Mouse (Mus musculus) midbrain, embryonic 13.5 days (tissue): Measurements from ENCODE around the gene Gm21783. TPM values are rescaled to one million over a fixed set of nuclear protein-coding genes. Genes with fewer than 3 reads are reported as not detected.
"Not testable (repeated sequence)": the region's sequence is repeated elsewhere in the genome, so short reads cannot be mapped to it uniquely, and the experiment has no call there.

ENCODE experiments used
- ATAC-seq: fragments of 200-750 bp; cut with Nextera tagmentation; 2 replicates; pipeline ENCODE4 v1.8.0; 2017; ENCODE audit warnings: mild to moderate bottlenecking, moderate TSS enrichment, moderate library complexity
- H3K27ac ChIP-seq: fragments of 300-500 bp; sonication (generic); 2 replicates; pipeline ENCODE4 v1.5.1; 2015; ENCODE audit warnings: inconsistent platforms, mild to moderate bottlenecking, moderate library complexity
- H3K27me3 ChIP-seq: fragments of 300-500 bp; sonication (generic); 2 replicates; pipeline ENCODE4 v1.6.1; 2015; ENCODE audit warnings: mild to moderate bottlenecking, inconsistent platforms
- H3K36me3 ChIP-seq: fragments of 300-500 bp; sonication (generic); 2 replicates; pipeline ENCODE4 v1.6.1; 2015; ENCODE audit warnings: mild to moderate bottlenecking, inconsistent platforms
- H3K4me1 ChIP-seq: fragments of 300-500 bp; sonication (generic); replicated peaks from 2 replicates; pipeline ENCODE4 v1.6.1; 2015; ENCODE audit warnings: inconsistent platforms
- H3K4me2 ChIP-seq: fragments of 300-500 bp; sonication (generic); replicated peaks from 2 replicates; pipeline ENCODE4 v1.6.1; 2015; ENCODE audit warnings: moderate library complexity, mild to moderate bottlenecking, inconsistent platforms
- H3K4me3 ChIP-seq: fragments of 300-500 bp; sonication (generic); replicated peaks from 2 replicates; pipeline ENCODE4 v1.5.1; 2015; ENCODE audit warnings: mild to moderate bottlenecking, inconsistent platforms
- H3K9ac ChIP-seq: fragments of 300-500 bp; sonication (generic); replicated peaks from 2 replicates; pipeline ENCODE4 v1.6.1; 2015; ENCODE audit warnings: mild to moderate bottlenecking, inconsistent platforms
- H3K9me3 ChIP-seq: fragments of 300-500 bp; sonication (generic); 2 replicates; pipeline ENCODE4 v1.6.1; 2016; ENCODE audit warnings: mild to moderate bottlenecking, inconsistent platforms
- WGBS: fragments of 180-500 bp; shearing (Covaris S2); methylation state at CpG from one replicate; pipeline ENCODE4 v1.1.7; 2015; 5-methylcytosine and 5-hydroxymethylcytosine counted together
- polyA plus RNA-seq: library from polyadenylated mRNA; unstranded; fragments of >200 nt; fragmentation: Nextera tagmentation; extraction: Ambion mirVana; gene quantifications from 2 replicates; pipeline ENCODE4 v1.2.1, GENCODE M21; 2015

The Gm21783 gene
- not detected in 2 replicates for polyA plus RNA-seq

GRCm38 (mm10) chrY:44981163-44981562 is at the start of gene Gm21783:
Gene Gm21783, minus strand, starts transcription at chrY:44981263.
- not testable (repeated sequence) for H3K9ac ChIP-seq, H3K27me3 ChIP-seq, ATAC-seq, H3K4me3 ChIP-seq, H3K4me2 ChIP-seq, H3K27ac ChIP-seq, H3K36me3 ChIP-seq, H3K4me1 ChIP-seq, H3K9me3 ChIP-seq
- WGBS = no CpG with 5 or more reads among the region's 1 CpGs
